Mouse (Mus musculus) ovary, postnatal 14 days (tissue): Measurements from ENCODE around the gene Lrrc30.

Experiments used
- DNase-seq: peaks from one replicate; pipeline ENCODE4 v3.0.0; 2022; ENCODE audit warnings: low spot score

Gene Lrrc30

GRCm38 (mm10) chr17:67583422-67583821 lies 49.1 kb downstream of the Lrrc30 start:
- no peak for DNase-seq

- no peak for DNase-seq
These were observed 49.7 kb downstream of the Lrrc30 start for GRCm38 (mm10) chr17:67582681-67583356.

- no peak for DNase-seq
These were observed 50.7 kb downstream of the Lrrc30 start for GRCm38 (mm10) chr17:67581839-67582238.
